ENCODE assay signal across 1 mouse cellular context in genomic region chr4:135985769-135986168, GRCm38 (mm10).
TF ChIP-seq lines count a peak whose summit lies in the region.

No protein-coding gene starts in this region.

TF ChIP-seq in MEL, 35 proteins besides CTCF, POLR2A, EP300 and RAD21:
- TF ChIP-seq USF2 (IDR thresholded peaks at IDR 0.05; ENCODE audit: borderline replicate concordance in 1 of 2, insufficient read depth in 1 of 2, low read depth in 1 of 2, low read length in 2 of 2) (no peak), SIN3A (IDR thresholded peaks at IDR 0.05; ENCODE audit: low read length) (no peak), ZMIZ1 (IDR thresholded peaks at IDR 0.05; ENCODE audit: low read depth, low read length) (no peak), CHD2 (IDR thresholded peaks at IDR 0.05; ENCODE audit: low read length) (no peak), ZNF384 (IDR thresholded peaks at IDR 0.05; ENCODE audit: low read depth, low read length) (no peak), ZC3H11A (IDR thresholded peaks at IDR 0.05; ENCODE audit: low read depth, low read length) (no peak)
